Mouse (Mus musculus): ENCODE measurements at regions not wholly inside any gene's neighbourhood (a gene's known extent, or its start where the extent isn't known, plus 50 kb on each side); places are given as distances from the start of the nearest gene placed in this dataset.

- TF ChIP-seq CTCF (IDR thresholded peaks at IDR 0.05; ENCODE audit: low read depth) (no peak), EP300 (optimal IDR thresholded peaks at IDR 0.05) (no peak)
Observed at GRCm38 (mm10) chr19:52606859-52607258, 342.8 kb downstream of the Ins1 start.
